8 mouse cellular contexts compared by ENCODE assay signal in the genomic region with DNA sequence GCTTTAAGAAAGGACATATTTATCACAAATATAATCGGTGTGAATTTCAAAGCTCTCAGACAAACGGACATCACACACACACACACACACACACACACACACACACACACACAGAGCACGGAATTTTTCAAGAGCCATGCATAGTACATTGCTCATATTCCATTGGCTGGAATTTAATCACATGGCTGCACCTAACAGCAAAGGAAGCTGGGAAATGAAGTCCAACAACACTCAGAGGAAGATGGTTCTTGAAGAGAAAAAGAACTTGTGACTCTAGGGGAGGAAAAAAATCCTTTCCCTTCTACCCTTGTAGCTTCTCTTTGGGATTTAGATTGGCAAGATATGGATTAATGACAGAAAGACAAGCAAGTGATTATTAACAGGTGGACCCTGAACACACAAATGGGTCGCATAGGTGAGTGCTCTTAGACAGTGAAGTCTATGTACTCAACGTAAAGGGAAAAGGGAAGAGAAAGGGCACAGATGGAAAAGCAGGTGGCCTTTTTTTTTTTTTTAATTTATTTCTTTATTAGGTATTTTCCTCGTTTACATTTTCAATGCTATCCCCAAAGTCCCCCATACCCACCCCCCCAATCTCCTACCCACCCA. TPM values are rescaled to one million over a fixed set of nuclear protein-coding genes. Genes with fewer than 3 reads are reported as not detected.
DNase-seq lines count a peak whose midpoint lies in the region; ATAC-seq lines count a peak whose summit lies in the region.

No protein-coding gene starts in this region.

- H3K27ac ChIP-seq in kidney, embryonic 16.5 days (ENCODE audit: low read length): no peak overlapping the region
- H3K27ac ChIP-seq in embryonic facial prominence, embryonic 11.5 days (replicated peaks; ENCODE audit: low read depth, low read length): no peak overlapping the region
- H3K27ac ChIP-seq in intestine, embryonic 16.5 days (ENCODE audit: low read length): no peak overlapping the region
- no peak overlapping the region for H3K27ac ChIP-seq in neural tube, embryonic 12.5 days

- H3K9ac ChIP-seq in kidney, embryonic 16.5 days (replicated peaks; ENCODE audit: low read length): no peak overlapping the region
- no peak overlapping the region for H3K9ac ChIP-seq in embryonic facial prominence, embryonic 11.5 days (replicated peaks; ENCODE audit: low read length)
- H3K9ac ChIP-seq in intestine, embryonic 16.5 days (ENCODE audit: low read depth, low read length): no peak overlapping the region
- no peak overlapping the region for H3K9ac ChIP-seq in neural tube, embryonic 12.5 days

- DNase-seq in kidney, adult 18-20 months: no peak
- DNase-seq in embryonic facial prominence, embryonic 11.5 days (ENCODE audit: low spot score): peak; percentile 65
- no peak for DNase-seq in urinary bladder, postnatal 10 days (ENCODE audit: low spot score)
- no peak for DNase-seq in ovary, adult 18-20 months (ENCODE audit: low spot score)

- peak overlapping the region; percentile 19 for H3K4me2 ChIP-seq in kidney, embryonic 16.5 days (replicated peaks; ENCODE audit: low read depth, low read length)
- no peak overlapping the region for H3K4me2 ChIP-seq in embryonic facial prominence, embryonic 11.5 days (ENCODE audit: low read depth, low read length)
- no peak overlapping the region for H3K4me2 ChIP-seq in intestine, embryonic 16.5 days (ENCODE audit: low read depth, low read length)
- peak overlapping the region; percentile 23; the same call in 1 of the 2 replicates for H3K4me2 ChIP-seq in neural tube, embryonic 12.5 days (replicated peaks)

- no peak overlapping the region for H3K4me3 ChIP-seq in kidney, embryonic 16.5 days (ENCODE audit: low read length)
- H3K4me3 ChIP-seq in embryonic facial prominence, embryonic 11.5 days (ENCODE audit: low read depth, low read length): no peak overlapping the region
- H3K4me3 ChIP-seq in intestine, embryonic 16.5 days (ENCODE audit: low read length): no peak overlapping the region
- H3K4me3 ChIP-seq in neural tube, embryonic 12.5 days: no peak overlapping the region

- ATAC-seq in kidney, embryonic 16.5 days (ENCODE audit: low FRiP score, low TSS enrichment): peak; percentile 40; the same call in 1 of the 2 replicates
- no peak; the same call in 1 of the 2 replicates for ATAC-seq in embryonic facial prominence, embryonic 11.5 days (replicated peaks; ENCODE audit: insufficient number of reproducible peaks, low FRiP score, low TSS enrichment, low read depth)
- 0 out of 2 replicates have a peak, but pooled peaks have one; percentile 46 for ATAC-seq in intestine, embryonic 16.5 days
- peak; percentile 78 for ATAC-seq in neural tube, embryonic 12.5 days (ENCODE audit: low FRiP score, low read depth)
- no peak for ATAC-seq in inflammation-experienced regulatory T-cells, adult 6 months

- no peaks in the 10 kb centered on the region for H3K27me3 ChIP-seq in kidney, embryonic 16.5 days (ENCODE audit: insufficient read depth, low read length)
- no peaks in the 10 kb centered on the region for H3K27me3 ChIP-seq in embryonic facial prominence, embryonic 11.5 days (ENCODE audit: control insufficient read depth, insufficient read depth, low read length)
- H3K27me3 ChIP-seq in intestine, embryonic 16.5 days (replicated peaks; ENCODE audit: control insufficient read depth, insufficient read depth, low read length): no peaks in the 10 kb centered on the region
- H3K27me3 ChIP-seq in neural tube, embryonic 12.5 days (replicated peaks): no peaks in the 10 kb centered on the region

- no peaks in the 10 kb centered on the region for H3K9me3 ChIP-seq in kidney, embryonic 16.5 days (ENCODE audit: low read length)
- H3K9me3 ChIP-seq in embryonic facial prominence, embryonic 11.5 days (replicated peaks; ENCODE audit: control insufficient read depth, low read length): no peaks in the 10 kb centered on the region
- no peaks in the 10 kb centered on the region for H3K9me3 ChIP-seq in intestine, embryonic 16.5 days (ENCODE audit: control insufficient read depth, low read length)
- no peaks in the 10 kb centered on the region for H3K9me3 ChIP-seq in neural tube, embryonic 12.5 days

- WGBS in kidney, embryonic 16.5 days: 57% methylated on average over 6 of the region's 6 CpGs
- 58% methylated on average over 6 of the region's 6 CpGs for whole genome bisulfite sequencing in embryonic facial prominence, embryonic 11.5 days
- 52% methylated on average over 6 of the region's 6 CpGs for WGBS in intestine, embryonic 16.5 days
- 49% methylated on average over 5 of the region's 6 CpGs for WGBS in neural tube, embryonic 12.5 days

- no peaks in the 10 kb centered on the region for H3K36me3 ChIP-seq in kidney, embryonic 16.5 days (ENCODE audit: insufficient read depth, low read length)
- no peaks in the 10 kb centered on the region for H3K36me3 ChIP-seq in embryonic facial prominence, embryonic 11.5 days (replicated peaks; ENCODE audit: control insufficient read depth, insufficient read depth, low read depth, low read length)
- no peaks in the 10 kb centered on the region for H3K36me3 ChIP-seq in intestine, embryonic 16.5 days (ENCODE audit: control insufficient read depth, insufficient read depth, low read length)
- H3K36me3 ChIP-seq in neural tube, embryonic 12.5 days: no peaks in the 10 kb centered on the region

- peaks cover 12% of the 10 kb centered on the region for H3K4me1 ChIP-seq in kidney, embryonic 16.5 days (ENCODE audit: insufficient read depth, low read length)
- no peaks in the 10 kb centered on the region for H3K4me1 ChIP-seq in embryonic facial prominence, embryonic 11.5 days (ENCODE audit: control insufficient read depth, insufficient read depth, low read length)
- peaks cover 16% of the 10 kb centered on the region for H3K4me1 ChIP-seq in intestine, embryonic 16.5 days (ENCODE audit: control insufficient read depth, insufficient read depth, low read length)
- H3K4me1 ChIP-seq in neural tube, embryonic 12.5 days: peaks cover 9% of the 10 kb centered on the region

RNA-seq across cellular contexts. Expression of gene Nppc, which starts 35.5 kb away (rescaled TPM):
- polyA plus RNA-seq in kidney, embryonic 16.5 days (2015; fragmentation: Nextera tagmentation; extraction: Ambion mirVana): 3.0 and 3.6 TPM in 2 replicates
- 0.34 and 1.4 TPM in 2 replicates for polyA plus RNA-seq in embryonic facial prominence, embryonic 11.5 days (2014; fragmentation: Nextera tagmentation; extraction: Ambion mirVana)
- polyA plus RNA-seq in intestine, embryonic 16.5 days (2015; fragmentation: Nextera tagmentation; extraction: Ambion mirVana): 0.34 and 0.72 TPM in 2 replicates
- polyA plus RNA-seq in neural tube, embryonic 12.5 days (2016; fragmentation: Nextera tagmentation; extraction: Ambion mirVana): 12.6 and 13.8 TPM in 2 replicates
- polyA plus RNA-seq in inflammation-experienced regulatory T-cells, adult 6 months (2017; shearing (Covaris generic)): not detected

RNA-seq across cellular contexts. Expression of gene Cops7b, which starts 52.2 kb away (rescaled TPM):
- 45.4 and 47.6 TPM in 2 replicates for polyA plus RNA-seq in kidney, embryonic 16.5 days (2015; fragmentation: Nextera tagmentation; extraction: Ambion mirVana)
- 56.5 and 58.8 TPM in 2 replicates for polyA plus RNA-seq in embryonic facial prominence, embryonic 11.5 days (2014; fragmentation: Nextera tagmentation; extraction: Ambion mirVana)
- 31.5 and 35.1 TPM in 2 replicates for polyA plus RNA-seq in intestine, embryonic 16.5 days (2015; fragmentation: Nextera tagmentation; extraction: Ambion mirVana)
- polyA plus RNA-seq in neural tube, embryonic 12.5 days (2016; fragmentation: Nextera tagmentation; extraction: Ambion mirVana): 66.1 and 70.1 TPM in 2 replicates
- polyA plus RNA-seq in inflammation-experienced regulatory T-cells, adult 6 months (2017; shearing (Covaris generic)): 10 to 100 TPM; 14.5 to 17.0 (median 15.8) TPM

RNA-seq across cellular contexts. Expression of gene Pde6d, which starts 52.4 kb away (rescaled TPM):
- polyA plus RNA-seq in kidney, embryonic 16.5 days (2015; fragmentation: Nextera tagmentation; extraction: Ambion mirVana): 50.9 and 52.8 TPM in 2 replicates
- 85.4 and 88.4 TPM in 2 replicates for polyA plus RNA-seq in embryonic facial prominence, embryonic 11.5 days (2014; fragmentation: Nextera tagmentation; extraction: Ambion mirVana)
- polyA plus RNA-seq in intestine, embryonic 16.5 days (2015; fragmentation: Nextera tagmentation; extraction: Ambion mirVana): 35.1 and 35.2 TPM in 2 replicates
- 98.8 and 104 TPM in 2 replicates for polyA plus RNA-seq in neural tube, embryonic 12.5 days (2016; fragmentation: Nextera tagmentation; extraction: Ambion mirVana)
- polyA plus RNA-seq in inflammation-experienced regulatory T-cells, adult 6 months (2017; shearing (Covaris generic)): 10 to 100 TPM; 17.7 to 21.6 (median 18.1) TPM

Comparison
In these comparisons a context has a peak if more than half of its experiments do, and no peak if none do; other contexts are left out.
1. ATAC-seq: peak in kidney, embryonic 16.5 days (single experiment), intestine, embryonic 16.5 days (single experiment) and neural tube, embryonic 12.5 days (single experiment); none in embryonic facial prominence, embryonic 11.5 days (single experiment) and inflammation-experienced regulatory T-cells, adult 6 months (single experiment).
2. H3K4me2 ChIP-seq: peak in kidney, embryonic 16.5 days (single experiment) and neural tube, embryonic 12.5 days (single experiment); none in embryonic facial prominence, embryonic 11.5 days (single experiment) and intestine, embryonic 16.5 days (single experiment).